Mouse (Mus musculus) hindbrain, embryonic 15.5 days (tissue): ENCODE results near the gene Scamp3. TPM values are rescaled to one million over a fixed set of nuclear protein-coding genes. Genes with fewer than 3 reads are reported as not detected.
A peak's percentile ranks its signal among the peaks of the same experiment; 100 is the strongest.

Experiments
- ATAC-seq: fragments of 200-750 bp; cut with Nextera tagmentation; 2 replicates; pipeline ENCODE4 v1.8.0; 2017; ENCODE audit warnings: low read depth, moderate number of reproducible peaks, moderate TSS enrichment; ENCODE audit not compliant: low FRiP score
- H3K27ac ChIP-seq: fragments of 300-500 bp; sonication (generic); replicated peaks from 2 replicates; pipeline ENCODE4 v1.5.1; 2015; ENCODE audit warnings: mild to moderate bottlenecking, inconsistent platforms
- H3K27me3 ChIP-seq: fragments of 300-500 bp; sonication (generic); 2 replicates; pipeline ENCODE4 v1.6.1; 2015; ENCODE audit warnings: control low read depth, inconsistent platforms
- H3K36me3 ChIP-seq: fragments of 300-500 bp; sonication (generic); 2 replicates; pipeline ENCODE4 v1.6.1; 2015; ENCODE audit warnings: control low read depth, inconsistent platforms
- H3K4me1 ChIP-seq: fragments of 300-500 bp; sonication (generic); replicated peaks from 2 replicates; pipeline ENCODE4 v1.6.1; 2015; ENCODE audit warnings: control low read depth, inconsistent platforms
- H3K4me2 ChIP-seq: fragments of 300-500 bp; sonication (generic); 2 replicates; pipeline ENCODE4 v1.6.1; 2015; ENCODE audit warnings: moderate library complexity, mild to moderate bottlenecking, inconsistent platforms
- H3K4me3 ChIP-seq: fragments of 300-500 bp; sonication (generic); 2 replicates; pipeline ENCODE4 v1.5.1; 2015; ENCODE audit warnings: mild to moderate bottlenecking, inconsistent platforms
- H3K9ac ChIP-seq: fragments of 300-500 bp; sonication (generic); 2 replicates; pipeline ENCODE4 v1.6.1; 2015; ENCODE audit warnings: inconsistent platforms
- H3K9me3 ChIP-seq: fragments of 300-500 bp; sonication (generic); 2 replicates; pipeline ENCODE4 v1.6.1; 2016; ENCODE audit warnings: control low read depth, inconsistent platforms
- WGBS: fragments of 180-500 bp; shearing (Covaris S2); methylation state at CpG from one replicate; pipeline ENCODE4 v1.1.7; 2015; 5-methylcytosine and 5-hydroxymethylcytosine counted together
- polyA plus RNA-seq: library from polyadenylated mRNA; unstranded; fragments of >200 nt; fragmentation: Nextera tagmentation; extraction: Ambion mirVana; gene quantifications from 2 replicates; pipeline ENCODE4 v1.2.1, GENCODE M21; 2015

Gene Scamp3
- polyA plus RNA-seq, 1 experiment from 2014 or later: 158 TPM

DNA sequence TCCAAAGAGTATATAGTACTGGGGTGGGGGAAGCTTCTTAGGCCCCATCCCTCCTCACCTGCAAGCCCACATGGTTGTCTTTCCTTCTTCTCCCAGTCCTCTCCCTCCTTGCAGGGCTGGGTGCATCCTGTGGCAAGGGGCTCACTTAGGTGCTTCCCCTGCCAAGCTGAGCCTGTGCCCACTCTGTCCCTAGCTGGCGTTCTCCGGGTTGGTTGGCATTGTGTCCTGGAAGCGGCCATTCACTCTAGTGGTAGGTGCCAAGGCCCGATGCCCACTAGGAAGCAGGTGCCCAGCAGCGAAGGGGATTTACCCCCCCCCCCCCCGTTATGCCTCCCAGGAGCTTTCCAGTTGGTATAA is 6.7 kb downstream of the Scamp3 start:
- Histone ChIP-seq H3K27ac (peak overlapping the region; percentile 91), H3K27me3 (no peaks in the 10 kb centered on the region), H3K36me3 (peaks cover 39% of the 10 kb centered on the region), H3K9ac (peak overlapping the region; percentile 82), H3K4me2 (peak overlapping the region; percentile 87), H3K9me3 (no peaks in the 10 kb centered on the region), H3K4me1 (peaks cover 29% of the 10 kb centered on the region), H3K4me3 (peak overlapping the region; percentile 53)
- 59% methylated on average over 6 of the region's 6 CpGs for WGBS
- ATAC-seq: peak; percentile 6; the same call in 1 of the 2 replicates

DNA sequence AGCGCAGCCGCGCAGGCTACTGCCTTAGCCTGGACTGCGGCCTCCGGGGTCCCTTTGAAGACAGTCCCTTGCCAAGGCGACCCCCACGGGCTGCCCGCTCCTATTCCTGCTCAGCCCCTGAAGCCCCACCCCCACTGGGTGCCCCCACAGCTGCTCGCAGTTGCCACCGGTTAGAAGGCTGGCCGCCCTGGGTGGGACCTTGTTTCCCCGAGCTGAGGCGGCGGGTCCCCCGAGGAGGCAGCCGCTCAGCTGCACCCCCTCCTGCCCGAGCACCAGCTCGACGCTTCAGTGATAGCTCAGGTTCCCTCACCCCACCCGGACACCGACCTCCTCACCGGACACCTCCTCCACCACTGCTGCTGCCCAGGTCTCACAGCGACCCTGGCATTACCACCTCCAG is 9.9 kb downstream of the Scamp3 start:
- no peak overlapping the region for H3K9ac ChIP-seq
- ATAC-seq: no peak
- H3K9me3 ChIP-seq: no peaks in the 10 kb centered on the region
- H3K4me2 ChIP-seq: no peak overlapping the region
- peaks cover 9% of the 10 kb centered on the region for H3K36me3 ChIP-seq
- H3K4me3 ChIP-seq: no peak overlapping the region
- H3K4me1 ChIP-seq: peaks cover 25% of the 10 kb centered on the region
- H3K27me3 ChIP-seq: no peaks in the 10 kb centered on the region
- no peak overlapping the region for H3K27ac ChIP-seq
- 36% methylated on average over 23 of the region's 23 CpGs for WGBS

DNA sequence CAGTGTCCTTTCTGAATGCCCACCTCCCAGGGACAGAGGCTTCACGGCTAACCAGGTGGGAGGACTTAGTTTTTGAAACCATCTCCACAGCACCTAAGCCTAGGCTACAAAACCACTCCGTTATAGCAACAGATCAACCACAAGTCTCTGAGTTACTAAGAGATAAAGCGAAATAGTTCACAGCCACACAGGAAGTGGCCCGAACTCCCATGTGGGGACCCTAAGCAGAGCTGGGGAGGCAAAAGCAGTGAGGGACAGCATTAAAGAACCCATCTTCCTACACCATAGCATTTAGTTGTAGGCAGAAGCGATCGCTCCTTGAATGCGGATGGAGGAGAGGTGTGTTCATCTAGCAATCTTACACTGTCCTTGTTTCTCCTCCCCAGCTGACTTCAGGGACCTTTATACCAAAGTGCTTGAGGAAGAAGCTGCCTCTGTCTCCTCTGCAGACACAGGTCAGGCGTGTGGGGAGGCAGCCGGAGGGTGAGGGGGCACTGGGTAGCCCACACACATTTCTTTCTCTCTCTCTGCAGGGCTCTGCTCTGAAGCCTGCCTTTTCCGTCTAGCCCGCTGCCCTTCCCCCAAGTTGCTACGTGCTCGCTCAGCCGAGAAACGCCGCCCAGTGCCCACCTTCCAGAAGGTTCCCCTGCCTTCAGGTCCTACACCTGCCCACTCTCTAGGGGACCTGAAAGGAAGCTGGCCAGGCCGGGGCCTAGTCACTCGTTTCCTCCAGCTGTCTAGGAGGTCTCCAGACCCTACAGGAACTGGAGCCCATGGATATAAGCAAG is 10.6 kb downstream of the Scamp3 start:
- no peak overlapping the region for H3K4me3 ChIP-seq
- H3K4me2 ChIP-seq: no peak overlapping the region
- WGBS: 63% methylated on average over 18 of the region's 18 CpGs
- H3K27ac ChIP-seq: no peak overlapping the region
- H3K36me3 ChIP-seq: peaks cover 9% of the 10 kb centered on the region
- H3K4me1 ChIP-seq: peaks cover 22% of the 10 kb centered on the region
- no peak overlapping the region for H3K9ac ChIP-seq
- ATAC-seq: no peak
- H3K27me3 ChIP-seq: no peaks in the 10 kb centered on the region
- no peaks in the 10 kb centered on the region for H3K9me3 ChIP-seq

DNA sequence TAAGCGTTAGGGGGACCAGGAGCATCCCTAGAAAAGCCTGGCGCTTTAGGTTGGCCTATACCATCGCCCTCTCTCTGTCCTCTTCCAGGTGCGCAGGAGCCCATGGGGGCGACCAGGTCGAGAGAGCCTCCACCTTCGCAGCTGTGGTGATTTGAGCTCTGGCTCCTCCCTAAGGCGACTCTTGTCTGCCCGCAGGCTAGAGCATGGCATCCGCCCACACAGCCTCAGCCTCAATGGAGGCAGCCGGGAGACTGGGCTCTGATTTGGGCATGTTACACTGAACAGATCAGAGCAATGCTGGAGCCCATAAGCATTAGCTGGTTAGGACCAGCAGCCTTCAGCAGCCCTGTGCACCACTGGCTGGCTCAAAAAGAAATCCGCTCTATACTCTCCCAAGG is 11.2 kb downstream of the Scamp3 start:
- Histone ChIP-seq H3K4me3 (no peak overlapping the region), H3K4me1 (peaks cover 19% of the 10 kb centered on the region), H3K9me3 (no peaks in the 10 kb centered on the region), H3K36me3 (peaks cover 9% of the 10 kb centered on the region), H3K27me3 (no peaks in the 10 kb centered on the region), H3K4me2 (no peak overlapping the region), H3K9ac (no peak overlapping the region), H3K27ac (no peak overlapping the region)
- 62% methylated on average over 12 of the region's 12 CpGs for WGBS
- ATAC-seq: no peak

DNA sequence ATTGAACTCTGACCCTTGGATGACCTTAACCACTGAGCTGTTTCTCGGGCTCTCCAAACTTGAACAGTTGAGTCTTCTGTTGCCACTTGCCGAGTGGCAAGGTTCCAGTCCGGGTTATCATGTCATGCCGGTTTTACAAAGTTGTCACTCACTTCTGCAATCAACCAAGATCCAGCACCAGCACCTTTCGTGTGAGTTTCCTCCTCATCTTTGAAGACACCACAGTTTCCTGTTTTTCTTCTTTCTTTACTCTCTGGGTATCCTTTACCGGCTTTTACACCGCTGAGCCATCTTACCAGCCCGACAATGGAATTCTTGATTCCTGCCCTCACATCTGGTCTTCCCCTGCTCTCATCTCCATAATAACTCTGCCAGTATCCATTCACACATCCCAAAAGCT is 13.2 kb downstream of the Scamp3 start:
- Histone ChIP-seq H3K4me3 (no peak overlapping the region), H3K9ac (no peak overlapping the region), H3K27me3 (no peaks in the 10 kb centered on the region), H3K27ac (no peak overlapping the region), H3K4me2 (no peak overlapping the region), H3K9me3 (no peaks in the 10 kb centered on the region), H3K36me3 (peaks cover 9% of the 10 kb centered on the region), H3K4me1 (no peaks in the 10 kb centered on the region)
- WGBS: 90% methylated on average over 8 of the region's 8 CpGs
- no peak for ATAC-seq

DNA sequence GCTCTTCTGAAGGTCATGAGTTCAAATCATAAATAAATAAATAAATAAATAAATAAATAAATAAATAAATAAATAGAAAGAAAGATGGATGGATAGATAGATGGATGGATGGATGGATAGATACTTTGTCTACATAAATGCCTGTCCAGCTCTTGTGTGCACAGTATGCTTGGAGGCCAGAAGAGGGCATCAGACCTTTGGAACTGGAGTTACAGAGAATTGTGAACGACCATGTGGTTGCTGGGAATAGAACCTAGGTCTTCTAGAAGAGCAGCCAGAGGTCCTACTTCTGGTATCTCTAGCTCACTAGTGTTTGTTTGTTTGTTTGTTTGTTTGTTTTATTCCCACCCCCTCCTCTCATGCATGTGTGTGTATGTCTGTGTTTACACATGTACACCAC is 16.1 kb downstream of the Scamp3 start:
- H3K27me3 ChIP-seq: no peaks in the 10 kb centered on the region
- no peaks in the 10 kb centered on the region for H3K9me3 ChIP-seq
- H3K4me2 ChIP-seq: no peak overlapping the region
- no peak overlapping the region for H3K4me3 ChIP-seq
- 65% methylated on average over 1 of the region's 1 CpGs for WGBS
- H3K4me1 ChIP-seq: peaks cover 8% of the 10 kb centered on the region
- H3K36me3 ChIP-seq: peaks cover 3% of the 10 kb centered on the region
- ATAC-seq: no peak
- no peak overlapping the region for H3K9ac ChIP-seq
- no peak overlapping the region for H3K27ac ChIP-seq

DNA sequence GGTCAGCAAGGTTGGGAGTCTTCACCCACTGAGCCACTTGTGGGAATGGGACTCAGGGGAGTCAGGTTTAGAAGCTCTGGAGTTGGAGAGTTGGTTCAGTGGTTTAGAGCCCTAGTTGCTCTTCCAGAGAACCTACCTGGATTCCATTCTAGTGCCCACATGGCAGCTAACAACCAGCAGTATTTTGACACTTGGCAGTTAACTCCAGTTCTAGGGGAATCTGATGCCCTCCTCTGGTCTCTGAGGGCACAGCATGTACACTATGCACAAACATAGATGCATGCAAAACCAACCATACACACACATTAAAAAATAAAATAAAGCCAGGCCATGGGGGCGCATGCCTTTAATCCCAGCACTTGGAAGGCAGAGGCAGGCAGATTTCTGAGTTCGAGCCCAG is 16.6 kb downstream of the Scamp3 start:
- H3K36me3 ChIP-seq: no peaks in the 10 kb centered on the region; the same call in 1 of the 2 replicates
- no peak overlapping the region for H3K4me2 ChIP-seq
- peaks cover 8% of the 10 kb centered on the region for H3K4me1 ChIP-seq
- no peak for ATAC-seq
- no peaks in the 10 kb centered on the region for H3K9me3 ChIP-seq
- 88% methylated on average over 2 of the region's 2 CpGs for WGBS
- no peaks in the 10 kb centered on the region for H3K27me3 ChIP-seq
- H3K27ac ChIP-seq: no peak overlapping the region
- no peak overlapping the region for H3K4me3 ChIP-seq
- H3K9ac ChIP-seq: no peak overlapping the region

DNA sequence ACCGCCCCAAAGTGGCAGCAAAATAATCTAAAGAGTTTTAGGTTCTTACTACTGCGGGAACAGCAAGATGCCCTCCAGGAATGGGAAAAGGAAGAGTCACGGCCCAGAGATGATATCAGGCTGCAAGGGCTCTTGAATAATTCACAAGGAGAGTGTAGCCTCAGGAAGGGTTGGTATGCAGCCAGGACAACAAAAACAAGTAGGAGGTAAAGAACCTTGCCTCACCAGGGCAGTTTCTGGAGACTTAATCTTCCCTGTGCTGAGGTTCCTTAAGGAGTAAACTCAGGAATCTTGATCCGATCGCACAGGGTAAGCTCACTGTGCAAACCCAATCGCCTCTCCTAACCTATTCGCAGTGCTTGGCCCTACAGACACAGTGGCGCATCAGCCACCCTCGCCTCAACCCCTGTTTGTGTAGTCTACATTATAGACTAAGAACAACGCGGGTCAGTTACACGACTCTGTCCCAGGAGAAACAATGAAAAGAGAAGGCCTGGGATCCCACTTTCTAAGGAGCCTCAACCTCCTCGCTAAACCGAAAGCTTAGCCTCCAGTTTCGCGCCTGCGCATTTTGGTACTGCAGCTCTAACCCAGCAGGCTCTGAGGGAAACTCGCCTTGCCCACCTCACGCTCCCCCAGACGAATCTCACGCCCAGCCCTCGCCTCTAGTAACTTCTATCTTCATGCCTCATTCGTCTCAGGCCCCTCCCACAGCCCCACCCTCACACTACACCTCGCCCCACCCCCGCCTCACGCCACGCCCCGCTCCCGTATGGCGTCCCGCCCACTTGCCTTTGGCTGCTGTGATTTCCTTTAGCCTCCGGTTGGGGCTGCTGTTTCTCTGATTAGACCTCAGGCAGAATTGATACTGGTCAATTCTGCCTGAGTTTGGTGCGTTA is 19.0 kb downstream of the Scamp3 start:
- Histone ChIP-seq H3K4me2 (peak overlapping the region; percentile 60), H3K36me3 (no peaks in the 10 kb centered on the region), H3K9ac (peak overlapping the region; percentile 41), H3K9me3 (no peaks in the 10 kb centered on the region), H3K27me3 (no peaks in the 10 kb centered on the region), H3K27ac (peak overlapping the region; percentile 69), H3K4me3 (peak overlapping the region; percentile 34), H3K4me1 (peaks cover 8% of the 10 kb centered on the region)
- 8% methylated on average over 33 of the region's 33 CpGs for WGBS
- ATAC-seq: peak; percentile 95

DNA sequence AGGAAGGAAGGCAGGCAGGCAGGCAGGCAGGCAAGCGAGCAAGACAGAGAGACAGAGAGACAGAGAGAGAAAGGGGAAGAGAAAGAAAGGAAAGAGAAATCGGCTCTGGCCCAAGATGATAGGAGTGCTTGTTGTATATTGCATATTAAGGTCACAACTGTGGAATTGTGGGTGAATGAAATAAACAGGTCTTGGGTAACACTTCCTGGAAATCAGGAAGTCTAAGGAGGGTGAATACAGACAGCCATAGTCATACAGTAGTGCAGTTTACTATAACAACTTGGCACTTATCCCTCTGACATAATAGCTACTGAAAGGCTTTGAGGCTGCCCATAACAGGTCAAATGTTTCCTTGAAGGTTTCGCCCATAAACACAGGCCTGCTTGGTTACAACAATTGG is 22.6 kb downstream of the Scamp3 start:
- 82% methylated on average over 3 of the region's 3 CpGs for WGBS

DNA sequence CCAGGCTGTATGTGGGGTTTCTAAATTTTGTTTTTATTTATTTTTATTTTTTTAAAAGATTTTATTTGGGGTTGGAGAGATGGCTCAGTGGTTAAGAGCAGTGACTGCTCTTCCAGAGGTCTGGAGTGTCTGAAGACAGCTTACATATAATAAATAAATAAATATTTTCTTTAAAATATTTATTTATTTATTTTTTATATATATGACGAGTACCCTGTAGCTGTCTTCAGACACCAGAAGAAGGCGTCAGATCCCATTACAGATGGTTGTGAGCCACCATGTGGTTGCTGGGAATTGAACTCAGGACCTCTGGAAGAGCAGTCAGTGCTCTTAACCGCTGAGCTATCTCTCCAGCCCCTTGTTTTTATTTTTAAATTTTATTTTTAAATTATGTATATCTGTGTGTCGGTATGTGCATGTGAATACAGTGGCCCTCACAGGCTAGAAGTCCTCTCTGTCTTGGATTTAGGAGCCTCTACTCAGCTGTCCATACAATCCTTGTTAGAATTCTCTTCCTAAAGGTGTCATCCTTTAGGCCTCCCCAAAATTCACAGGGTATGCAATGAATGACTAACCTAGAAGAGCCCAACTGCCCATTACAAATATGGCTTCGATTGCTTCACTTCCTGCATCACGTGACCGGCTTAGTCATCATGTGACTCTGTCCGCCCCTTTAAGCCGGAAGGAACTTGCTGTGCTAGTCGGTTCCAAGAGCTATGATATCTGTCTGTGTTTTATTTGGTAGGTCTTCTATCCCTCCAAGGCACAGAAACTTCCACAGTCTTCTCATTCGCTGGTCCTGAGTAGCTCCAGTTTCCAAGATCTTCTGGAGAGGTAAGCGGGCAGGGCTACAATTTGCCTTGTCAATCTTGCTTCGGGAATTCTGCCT is 25.2 kb downstream of the Scamp3 start, which contains the start of gene Gba:
Gene Gba (plus strand): TSS at position 676 of the 889 bp plus-strand sequence.
- peak; percentile 92 for ATAC-seq
- Histone ChIP-seq H3K9me3 (no peaks in the 10 kb centered on the region), H3K4me2 (peak within 1 kb of the TSS; percentile 68), H3K27me3 (no peaks in the 10 kb centered on the region), H3K36me3 (peaks cover 21% of the 10 kb centered on the region), H3K27ac (0 out of 2 replicates have a peak within 1 kb of the TSS, but pooled peaks have one; percentile 68), H3K4me1 (peaks cover 5% of the 10 kb centered on the region), H3K4me3 (peak within 1 kb of the TSS; percentile 56), H3K9ac (peak within 1 kb of the TSS; percentile 52)
- WGBS: 26% methylated on average over 13 of the region's 13 CpGs

More for the DNA sequence above, 22.6 kb downstream of the Scamp3 start:
- no peak for ATAC-seq
- Histone ChIP-seq H3K9ac (no peak overlapping the region), H3K36me3 (peaks cover 3% of the 10 kb centered on the region; the same call in 1 of the 2 replicates), H3K9me3 (no peaks in the 10 kb centered on the region), H3K4me2 (no peak overlapping the region), H3K27ac (no peak overlapping the region), H3K4me1 (peaks cover 13% of the 10 kb centered on the region), H3K4me3 (no peak overlapping the region), H3K27me3 (no peaks in the 10 kb centered on the region)

DNA sequence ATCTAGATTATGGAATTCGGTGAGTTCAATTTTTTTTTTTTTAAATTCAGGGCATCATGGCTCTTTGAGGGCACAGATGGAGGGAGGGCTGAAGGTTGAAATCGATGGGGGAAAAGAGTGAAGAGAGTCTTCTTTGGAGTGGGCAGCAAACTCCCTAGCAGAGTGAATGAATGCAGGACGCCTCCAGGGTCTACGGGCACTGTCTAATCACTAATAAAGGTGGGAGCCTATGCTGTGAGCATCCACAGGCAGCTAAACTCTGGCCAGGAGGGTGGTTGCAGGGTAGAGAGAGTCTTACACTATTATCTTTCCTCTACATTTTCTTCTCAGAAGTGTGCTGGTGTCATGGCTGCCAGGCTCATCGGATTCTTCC is 25.9 kb downstream of the Scamp3 start:
- Histone ChIP-seq H3K9me3 (no peaks in the 10 kb centered on the region), H3K36me3 (peaks cover 27% of the 10 kb centered on the region), H3K4me3 (peak overlapping the region; percentile 56), H3K27me3 (no peaks in the 10 kb centered on the region), H3K4me1 (peaks cover 5% of the 10 kb centered on the region), H3K9ac (peak overlapping the region; percentile 52), H3K4me2 (peak overlapping the region; percentile 68), H3K27ac (0 out of 2 replicates have a peak overlapping the region, but pooled peaks have one; percentile 68)
- peak; percentile 35; the same call in 1 of the 2 replicates for ATAC-seq
- 41% methylated on average over 5 of the region's 5 CpGs for WGBS
